Mouse (Mus musculus) hindbrain, embryonic 14.5 days (tissue): Measurements from ENCODE around the gene Dnaic2. TPM values are rescaled to one million over a fixed set of nuclear protein-coding genes. Genes with fewer than 3 reads are reported as not detected.

ENCODE experiments used
- ATAC-seq: fragments of 200-750 bp; cut with Nextera tagmentation; 2 replicates; pipeline ENCODE4 v1.8.0; 2017; ENCODE audit warnings: moderate number of reproducible peaks, mild to moderate bottlenecking, moderate TSS enrichment, moderate library complexity; ENCODE audit not compliant: low FRiP score
- DNase-seq: peaks from one replicate; pipeline ENCODE4 v3.0.0-alpha.2; 2015; ENCODE audit warnings: low spot score
- H3K27ac ChIP-seq: fragments of 300-500 bp; sonication (generic); 2 replicates; pipeline ENCODE4 v1.5.1; 2014; ENCODE audit warnings: mild to moderate bottlenecking, moderate library complexity
- H3K27me3 ChIP-seq: fragments of 300-500 bp; sonication (generic); 2 replicates; pipeline ENCODE4 v1.6.1; 2014; ENCODE audit warnings: mild to moderate bottlenecking, low read length, mixed read lengths; ENCODE audit not compliant: control insufficient read depth, insufficient read depth
- H3K36me3 ChIP-seq: fragments of 300-500 bp; sonication (generic); replicated peaks from 2 replicates; pipeline ENCODE4 v1.6.1; 2014; ENCODE audit not compliant: control insufficient read depth, insufficient read depth
- H3K4me1 ChIP-seq: fragments of 300-500 bp; sonication (generic); replicated peaks from 2 replicates; pipeline ENCODE4 v1.6.1; 2014; ENCODE audit warnings: antibody characterized with exemption, low read length, mixed read lengths; ENCODE audit not compliant: control insufficient read depth, insufficient read depth
- H3K4me2 ChIP-seq: fragments of 300-500 bp; sonication (generic); replicated peaks from 2 replicates; pipeline ENCODE4 v1.6.1; 2014; ENCODE audit warnings: mild to moderate bottlenecking, moderate library complexity
- H3K4me3 ChIP-seq: fragments of 300-500 bp; sonication (generic); replicated peaks from 2 replicates; pipeline ENCODE4 v1.5.1; 2014; ENCODE audit warnings: mild to moderate bottlenecking, low read length
- H3K9ac ChIP-seq: fragments of 300-500 bp; sonication (generic); 2 replicates; pipeline ENCODE4 v1.6.1; 2014
- H3K9me3 ChIP-seq: fragments of 300-500 bp; sonication (generic); 2 replicates; pipeline ENCODE4 v1.6.1; 2016; ENCODE audit warnings: low read length; ENCODE audit not compliant: control insufficient read depth
- WGBS: fragments of 180-500 bp; shearing (Covaris S2); extraction: QIAGEN DNeasy Blood & Tissue Kit; methylation state at CpG from one replicate; pipeline ENCODE4 v1.1.7; 2014; 5-methylcytosine and 5-hydroxymethylcytosine counted together
- polyA plus RNA-seq: library from polyadenylated mRNA; unstranded; fragments of >200 nt; fragmentation: Nextera tagmentation; extraction: Ambion mirVana; gene quantifications from 2 replicates; pipeline ENCODE4 v1.2.1, GENCODE M21; 2014

The Dnaic2 gene
- polyA plus RNA-seq, 1 experiment from 2014 or later: 2.5 TPM

DNA sequence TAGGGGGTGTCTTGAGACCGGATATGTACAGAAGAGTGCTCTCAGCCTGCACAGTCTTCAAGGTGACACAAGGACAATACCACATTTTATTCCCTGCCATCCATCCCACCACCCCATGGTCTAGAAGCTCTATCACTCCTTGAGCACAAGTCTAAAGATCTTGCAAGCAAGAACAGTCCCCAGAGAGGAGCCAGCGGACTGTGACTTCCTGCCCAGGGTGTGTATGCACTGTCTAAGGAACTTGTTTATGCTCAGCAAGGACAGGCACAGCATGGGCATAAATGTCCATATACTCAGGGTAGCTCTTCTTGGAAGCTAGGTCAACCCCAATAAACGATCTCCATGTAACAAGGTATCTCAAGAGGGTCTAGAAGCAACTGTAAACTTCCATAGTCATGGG lies 70.8 kb downstream of the Dnaic2 start:
- H3K4me2 ChIP-seq: no peak overlapping the region
- no peaks in the 10 kb centered on the region for H3K27me3 ChIP-seq
- no peak for DNase-seq
- H3K27ac ChIP-seq: no peak overlapping the region
- peaks cover 28% of the 10 kb centered on the region for H3K4me1 ChIP-seq
- WGBS: 96% methylated on average over 3 of the region's 3 CpGs
- H3K36me3 ChIP-seq: no peaks in the 10 kb centered on the region
- no peaks in the 10 kb centered on the region for H3K9me3 ChIP-seq
- H3K9ac ChIP-seq: no peak overlapping the region
- ATAC-seq: no peak
- H3K4me3 ChIP-seq: no peak overlapping the region

DNA sequence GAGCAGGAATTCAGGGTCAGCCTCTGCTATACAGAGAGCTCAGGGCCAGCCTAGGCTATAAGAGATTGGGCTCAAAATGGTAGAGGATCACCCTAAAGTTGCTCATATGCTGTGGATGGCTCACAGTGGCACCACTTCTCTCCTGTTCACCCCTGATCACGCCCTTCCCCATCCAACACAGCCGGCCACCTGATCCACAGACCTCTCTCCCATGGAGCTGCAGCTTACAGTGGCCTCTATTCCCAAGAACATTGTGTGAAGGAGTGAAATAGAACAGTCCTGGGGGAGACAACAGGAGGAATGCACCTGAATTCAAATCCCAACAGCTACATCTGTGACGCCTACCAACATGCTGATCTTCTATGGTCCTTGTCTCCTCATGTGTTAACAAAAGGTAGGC lies 71.4 kb downstream of the Dnaic2 start, which contains the start of gene Gpr142:
TSS of gene Gpr142 (plus strand) at position 301 of the 400 bp plus-strand sequence.
- Histone ChIP-seq H3K9ac (no peak within 1 kb of the TSS), H3K4me3 (no peak within 1 kb of the TSS), H3K27ac (no peak within 1 kb of the TSS), H3K36me3 (no peaks in the 10 kb centered on the region), H3K4me1 (peaks cover 23% of the 10 kb centered on the region), H3K27me3 (no peaks in the 10 kb centered on the region), H3K4me2 (no peak within 1 kb of the TSS), H3K9me3 (no peaks in the 10 kb centered on the region)
- DNase-seq: no peak
- ATAC-seq: no peak
- WGBS: 93% methylated on average over 3 of the region's 3 CpGs

DNA sequence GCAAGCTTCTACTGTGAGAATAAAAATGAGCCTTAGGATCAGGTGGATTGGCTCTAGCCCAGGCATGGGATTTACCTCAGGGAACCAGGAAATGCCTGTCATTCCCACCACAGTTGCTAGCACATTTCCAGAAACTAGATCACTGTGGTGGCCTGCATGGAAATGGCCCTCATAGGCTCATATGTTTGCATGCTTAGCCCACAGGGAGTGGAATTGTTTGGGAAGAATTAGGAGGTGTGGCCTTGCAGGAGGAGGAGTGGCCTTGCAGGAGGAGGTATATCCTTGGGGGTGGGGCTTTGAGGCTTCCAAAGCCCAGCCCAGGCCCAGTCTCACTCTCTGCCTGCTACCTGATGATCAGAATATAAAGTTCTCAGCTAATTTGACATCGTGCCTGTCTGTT lies 74.7 kb downstream of the Dnaic2 start:
- Histone ChIP-seq H3K27me3 (no peaks in the 10 kb centered on the region), H3K9me3 (no peaks in the 10 kb centered on the region), H3K4me1 (peaks cover 6% of the 10 kb centered on the region; the same call in 1 of the 2 replicates), H3K36me3 (no peaks in the 10 kb centered on the region), H3K9ac (no peak overlapping the region), H3K27ac (no peak overlapping the region), H3K4me2 (no peak overlapping the region), H3K4me3 (no peak overlapping the region)
- DNase-seq (no peak), ATAC-seq (no peak)
- WGBS: 100% methylated on average over 1 of the region's 1 CpGs

DNA sequence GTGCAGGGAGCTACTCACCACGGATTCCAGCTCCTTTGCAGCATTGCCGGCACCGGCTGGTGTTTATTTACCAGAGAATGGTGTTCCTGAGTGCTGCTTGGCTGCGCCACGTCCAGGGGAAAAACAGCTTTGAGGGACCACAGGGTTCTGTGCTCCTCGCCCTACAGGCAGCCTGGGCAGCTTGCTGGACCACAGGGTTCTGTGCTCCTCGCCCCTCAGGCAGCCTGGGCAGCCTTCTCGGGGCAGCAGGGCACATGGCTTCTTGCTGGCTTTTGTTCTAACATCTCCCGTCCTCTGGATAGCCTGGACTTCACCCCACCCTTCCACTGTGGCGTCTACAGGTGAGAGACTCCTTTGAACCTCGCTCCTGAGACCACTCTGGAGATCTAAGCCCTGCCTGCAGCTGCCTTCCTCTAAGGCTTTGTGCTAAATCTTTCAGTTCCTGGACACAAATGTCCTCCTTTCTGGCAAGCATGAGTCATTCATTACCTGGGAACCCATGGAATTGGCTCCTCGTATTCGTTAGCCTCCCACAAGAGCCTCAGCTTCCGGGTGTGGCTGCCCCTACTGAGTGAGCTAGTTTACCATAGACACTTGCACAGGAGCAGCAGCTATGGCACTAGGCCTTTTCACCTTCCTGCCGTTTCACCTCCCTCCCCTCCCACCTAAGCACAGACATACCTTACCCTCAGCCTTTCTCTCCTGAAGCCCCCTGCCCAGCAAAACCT lies 75.5 kb downstream of the Dnaic2 start:
- no peak for ATAC-seq
- Histone ChIP-seq H3K27ac (no peak overlapping the region), H3K4me1 (peaks cover 14% of the 10 kb centered on the region), H3K9me3 (no peaks in the 10 kb centered on the region), H3K27me3 (no peaks in the 10 kb centered on the region), H3K4me3 (no peak overlapping the region), H3K4me2 (no peak overlapping the region), H3K36me3 (no peaks in the 10 kb centered on the region), H3K9ac (no peak overlapping the region)
- WGBS: 70% methylated on average over 15 of the region's 15 CpGs
- no peak for DNase-seq

- WGBS: 13% methylated on average over 8 of the region's 8 CpGs
- no peak for DNase-seq
- Histone ChIP-seq H3K36me3 (no peaks in the 10 kb centered on the region), H3K4me2 (no peak overlapping the region), H3K9me3 (no peaks in the 10 kb centered on the region), H3K4me3 (no peak overlapping the region), H3K27ac (no peak overlapping the region), H3K9ac (no peak overlapping the region), H3K27me3 (no peaks in the 10 kb centered on the region), H3K4me1 (peaks cover 14% of the 10 kb centered on the region)
- ATAC-seq: no peak
Measured at GRCm38 (mm10) chr11:114803990-114804389, 76.8 kb downstream of the Dnaic2 start.

- peaks cover 14% of the 10 kb centered on the region for H3K4me1 ChIP-seq
- ATAC-seq: no peak
- no peaks in the 10 kb centered on the region for H3K36me3 ChIP-seq
- H3K27me3 ChIP-seq: no peaks in the 10 kb centered on the region
- no peak overlapping the region for H3K9ac ChIP-seq
- 51% methylated on average over 2 of the region's 2 CpGs for WGBS
- DNase-seq: no peak
- H3K4me3 ChIP-seq: no peak overlapping the region
- 0 out of 2 replicates have a peak overlapping the region, but pooled peaks have one; percentile 5 for H3K27ac ChIP-seq
- H3K9me3 ChIP-seq: no peaks in the 10 kb centered on the region
- H3K4me2 ChIP-seq: no peak overlapping the region
Measured at GRCm38 (mm10) chr11:114807025-114807424, 79.8 kb downstream of the Dnaic2 start.

Other genes with a start within 250 kb of the Dnaic2 start
- 694 and 869 TPM in 2 replicates for gene Rpl38, start 58.9 kb upstream of the Dnaic2 start, polyA plus RNA-seq
- gene Ttyh2, start 52.0 kb upstream of the Dnaic2 start, polyA plus RNA-seq: 32.0 and 35.1 TPM in 2 replicates
- 0.99 and 1.4 TPM in 2 replicates for gene Kif19a, start 38.0 kb downstream of the Dnaic2 start, polyA plus RNA-seq
- gene Btbd17, start 68.5 kb downstream of the Dnaic2 start, polyA plus RNA-seq: 20.0 and 22.1 TPM in 2 replicates
- not detected in 2 replicates for gene Gpr142, start 71.5 kb downstream of the Dnaic2 start, polyA plus RNA-seq
- 8.5 and 9.9 TPM in 2 replicates for gene Gprc5c, start 123.7 kb downstream of the Dnaic2 start, polyA plus RNA-seq
- 0.81 and 1.9 TPM in 2 replicates for gene Cd300a, start 162.6 kb downstream of the Dnaic2 start, polyA plus RNA-seq
- gene Cd300lb, start 207.0 kb downstream of the Dnaic2 start, polyA plus RNA-seq: 0.10 and 0.29 TPM in 2 replicates
- gene Cd300c, start 241.7 kb downstream of the Dnaic2 start, polyA plus RNA-seq: not detected in 2 replicates